Mouse (Mus musculus) bone marrow macrophage, adult 2 months (primary cell): ENCODE data around the gene Sub1. TPM values are rescaled to one million over a fixed set of nuclear protein-coding genes. Genes with fewer than 3 reads are reported as not detected.

Source experiments
- H3K27ac ChIP-seq: 2 replicates; pipeline ENCODE4 v1.5.1; 2012; ENCODE audit warnings: low read depth, low read length; ENCODE audit not compliant: insufficient read depth
- H3K4me1 ChIP-seq: 2 replicates; pipeline ENCODE4 v1.6.1; 2012; ENCODE audit warnings: low read length; ENCODE audit not compliant: control insufficient read depth, insufficient read depth
- H3K4me3 ChIP-seq: 2 replicates; pipeline ENCODE4 v1.5.1; 2012; ENCODE audit warnings: mild to moderate bottlenecking, low read length, moderate library complexity; ENCODE audit not compliant: insufficient read depth
- CTCF ChIP-seq: IDR thresholded peaks from 2 replicates; pipeline ENCODE4 v1.5.1; 2012; ENCODE audit warnings: low read depth, mild to moderate bottlenecking, low read length, moderate library complexity
- POLR2A ChIP-seq: IDR thresholded peaks from 2 replicates; pipeline ENCODE4 v1.6.1; 2012; ENCODE audit warnings: mild to moderate bottlenecking, low read depth, low read length, borderline replicate concordance
- polyA plus RNA-seq: library from polyadenylated mRNA; stranded (reverse); fragments of >200 nt; gene quantifications from 2 replicates; pipeline ENCODE4 v1.2.4, GENCODE M21; 2012; ENCODE audit not compliant: missing spikeins, insufficient read depth, insufficient read length

The Sub1 gene
- polyA plus RNA-seq, 1 experiment: 199 TPM

GRCm38 (mm10) chr15:11971854-11972420 is 24.8 kb downstream of the Sub1 start:
- TF ChIP-seq POLR2A: no peak
- TF ChIP-seq CTCF: peak; percentile 90
- no peak overlapping the region for H3K27ac ChIP-seq
- no peaks in the 10 kb centered on the region for H3K4me1 ChIP-seq
- H3K4me3 ChIP-seq: no peak overlapping the region

GRCm38 (mm10) chr15:11970621-11971020 is 26.2 kb downstream of the Sub1 start:
- Histone ChIP-seq H3K4me1 (no peaks in the 10 kb centered on the region), H3K27ac (no peak overlapping the region), H3K4me3 (no peak overlapping the region)
- TF ChIP-seq CTCF (no peak), POLR2A (no peak)

DNA sequence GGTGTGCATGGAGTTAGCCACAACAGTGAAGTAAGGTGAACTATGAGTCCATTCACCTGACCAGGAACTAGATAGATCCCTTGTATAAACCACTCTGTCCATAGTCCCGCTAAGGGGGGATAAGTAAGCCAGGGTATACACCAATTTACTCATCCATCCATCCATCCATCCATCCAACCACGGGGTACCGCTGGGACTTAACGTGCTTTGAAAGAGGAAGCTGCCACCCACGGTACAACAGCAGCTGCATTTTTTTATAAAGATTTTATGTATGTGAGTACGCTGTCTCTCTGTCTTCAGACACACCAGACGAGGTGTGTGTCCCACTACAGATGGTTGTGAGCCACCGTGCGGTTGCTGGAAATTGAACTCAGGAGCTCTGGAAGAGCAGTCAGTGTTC is 27.9 kb downstream of the Sub1 start:
- H3K4me1 ChIP-seq: peaks cover 4% of the 10 kb centered on the region
- no peak overlapping the region for H3K27ac ChIP-seq
- H3K4me3 ChIP-seq: no peak overlapping the region
- TF ChIP-seq POLR2A (no peak), CTCF (no peak)

DNA sequence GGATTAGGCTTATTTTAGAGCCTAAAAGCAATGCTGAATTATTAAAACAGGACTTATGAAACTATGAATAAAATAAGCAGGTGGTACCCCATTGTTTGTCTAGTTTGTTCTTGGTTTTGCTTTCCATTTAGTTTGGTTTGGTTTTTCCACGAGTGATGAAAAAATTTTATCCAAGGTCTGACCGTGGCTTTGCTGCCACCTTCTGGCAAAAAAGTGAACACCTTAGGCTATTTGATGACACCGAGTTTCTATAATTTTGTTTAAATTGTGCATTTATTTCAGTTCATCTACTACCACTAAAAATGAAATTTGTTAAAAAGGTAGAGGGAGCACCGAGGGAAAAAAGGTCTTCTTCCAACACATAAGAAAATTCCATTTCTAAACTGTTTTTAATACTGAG is 30.4 kb downstream of the Sub1 start:
- no peak overlapping the region for H3K4me3 ChIP-seq
- TF ChIP-seq CTCF (no peak), POLR2A (no peak)
- no peak overlapping the region for H3K27ac ChIP-seq
- H3K4me1 ChIP-seq: peaks cover 5% of the 10 kb centered on the region

GRCm38 (mm10) chr15:11965201-11965845 is 31.5 kb downstream of the Sub1 start:
- no peak for TF ChIP-seq POLR2A
- TF ChIP-seq CTCF: no peak
- Histone ChIP-seq H3K4me3 (no peak overlapping the region), H3K4me1 (peaks cover 5% of the 10 kb centered on the region), H3K27ac (no peak overlapping the region)

GRCm38 (mm10) chr15:11963791-11964525 is 32.8 kb downstream of the Sub1 start:
- Histone ChIP-seq H3K4me1 (peaks cover 5% of the 10 kb centered on the region), H3K4me3 (no peak overlapping the region), H3K27ac (no peak overlapping the region)
- no peak for TF ChIP-seq CTCF
- no peak for TF ChIP-seq POLR2A

DNA sequence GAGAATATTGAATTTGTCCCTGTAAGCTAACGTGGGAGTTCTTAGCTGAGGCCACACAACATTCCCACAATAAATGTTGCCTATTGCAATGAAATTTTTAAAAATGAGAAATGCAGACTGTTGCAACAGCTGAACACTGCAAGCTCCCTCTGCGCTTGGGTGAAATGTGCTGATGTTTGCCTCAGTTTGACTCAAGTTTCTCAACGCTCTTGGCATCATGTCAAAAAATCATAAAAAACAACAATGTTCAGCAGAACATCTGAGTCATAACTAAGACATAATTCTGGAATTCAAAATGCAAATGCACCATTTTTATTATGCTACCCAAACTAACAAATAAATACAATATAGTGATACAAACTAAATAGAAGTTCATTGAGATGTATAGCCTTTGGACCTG is 37.1 kb downstream of the Sub1 start:
- Histone ChIP-seq H3K4me1 (peaks cover 5% of the 10 kb centered on the region), H3K4me3 (no peak overlapping the region), H3K27ac (no peak overlapping the region)
- TF ChIP-seq POLR2A (no peak), CTCF (no peak)

DNA sequence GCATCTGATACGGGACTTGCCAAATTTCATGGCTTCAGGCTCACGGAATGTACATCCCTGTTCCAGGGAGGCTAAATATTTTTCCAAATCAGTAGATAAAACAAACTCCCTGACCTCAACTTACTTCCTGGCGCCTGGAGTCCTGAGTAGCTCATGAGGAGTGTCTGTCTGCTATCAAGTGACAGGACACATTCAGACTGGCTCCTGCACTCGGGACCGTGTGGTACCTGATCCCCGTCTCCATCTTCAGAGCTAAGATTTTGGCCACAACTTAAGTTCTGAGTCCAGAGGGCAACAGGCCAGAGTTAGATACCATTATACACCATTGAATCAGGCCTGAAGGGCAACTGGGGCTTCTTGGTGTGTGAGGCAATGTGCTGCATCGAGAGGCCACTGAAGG is 40.7 kb downstream of the Sub1 start:
- Histone ChIP-seq H3K4me1 (no peaks in the 10 kb centered on the region), H3K4me3 (no peak overlapping the region), H3K27ac (no peak overlapping the region)
- TF ChIP-seq POLR2A (no peak), CTCF (no peak)

- Histone ChIP-seq H3K4me3 (no peak overlapping the region), H3K4me1 (no peaks in the 10 kb centered on the region), H3K27ac (no peak overlapping the region)
- TF ChIP-seq CTCF (no peak), POLR2A (no peak)
Observed at GRCm38 (mm10) chr15:11954190-11954589, 42.6 kb downstream of the Sub1 start.

- TF ChIP-seq POLR2A (no peak), CTCF (no peak)
- Histone ChIP-seq H3K4me1 (no peaks in the 10 kb centered on the region), H3K4me3 (no peak overlapping the region), H3K27ac (no peak overlapping the region)
Observed at GRCm38 (mm10) chr15:11952159-11952558, 44.6 kb downstream of the Sub1 start.
